Mouse (Mus musculus) erythroblast, embryonic 14.5 days (primary cell): ENCODE data around the gene Zfp804a. TPM values are rescaled to one million over a fixed set of nuclear protein-coding genes. Genes with fewer than 3 reads are reported as not detected.

ENCODE experiments used
- H3K27me3 ChIP-seq: 2 replicates; pipeline ENCODE4 v1.6.1; 2012; ENCODE audit warnings: inconsistent platforms; ENCODE audit not compliant: control insufficient read depth
- H3K36me3 ChIP-seq: 2 replicates; pipeline ENCODE4 v1.6.1; 2012; ENCODE audit warnings: mild to moderate bottlenecking, inconsistent platforms; ENCODE audit not compliant: control insufficient read depth
- H3K4me1 ChIP-seq: 2 replicates; pipeline ENCODE4 v1.6.1; 2012; ENCODE audit warnings: inconsistent platforms; ENCODE audit not compliant: control insufficient read depth
- H3K4me3 ChIP-seq: replicated peaks from 2 replicates; pipeline ENCODE3; 2012; ENCODE audit warnings: moderate library complexity, mild to moderate bottlenecking, inconsistent platforms
- H3K9me3 ChIP-seq: 2 replicates; pipeline ENCODE4 v1.6.1; 2012; ENCODE audit warnings: low read length, inconsistent platforms, mixed read lengths; ENCODE audit not compliant: control insufficient read depth
- GATA1 ChIP-seq: IDR thresholded peaks from 2 replicates; pipeline ENCODE4 v1.6.1; 2012; ENCODE audit warnings: low read length, inconsistent platforms, mixed read lengths
- TAL1 ChIP-seq: IDR thresholded peaks from 3 replicates; pipeline ENCODE4 v1.6.1; 2012; ENCODE audit warnings: low read length, inconsistent platforms, mixed read lengths
- polyA plus RNA-seq: library from polyadenylated mRNA; stranded (reverse); fragments of >175 nt; gene quantifications from 2 replicates; pipeline ENCODE4 v1.2.3, GENCODE M21; 2012

Zfp804a gene
- polyA plus RNA-seq, 1 experiment = not detected

DNA sequence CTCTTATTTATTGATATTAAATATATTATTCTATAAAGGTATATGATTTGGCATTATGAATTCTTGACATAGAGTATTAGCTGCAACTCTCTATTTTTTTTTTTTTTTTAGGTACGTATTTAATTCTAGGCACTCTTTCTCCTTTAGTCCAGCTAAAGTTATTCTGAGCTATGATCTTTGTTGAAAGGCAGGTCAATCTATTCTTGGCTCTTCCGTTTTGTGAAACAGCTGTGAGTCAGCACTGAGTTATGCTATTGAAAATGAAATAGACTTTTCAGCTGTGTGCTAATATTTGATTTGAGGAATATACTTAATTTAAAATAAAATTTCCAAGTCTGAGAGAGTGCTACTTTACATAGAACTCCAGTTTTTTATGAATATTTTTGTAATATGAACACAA is 164.9 kb downstream of the Zfp804a start:
- Histone ChIP-seq H3K27me3 (no peaks in the 10 kb centered on the region), H3K4me1 (no peaks in the 10 kb centered on the region), H3K9me3 (no peaks in the 10 kb centered on the region), H3K36me3 (no peaks in the 10 kb centered on the region), H3K4me3 (no peak overlapping the region)
- TF ChIP-seq TAL1 = no peak
- TF ChIP-seq GATA1 = no peak

DNA sequence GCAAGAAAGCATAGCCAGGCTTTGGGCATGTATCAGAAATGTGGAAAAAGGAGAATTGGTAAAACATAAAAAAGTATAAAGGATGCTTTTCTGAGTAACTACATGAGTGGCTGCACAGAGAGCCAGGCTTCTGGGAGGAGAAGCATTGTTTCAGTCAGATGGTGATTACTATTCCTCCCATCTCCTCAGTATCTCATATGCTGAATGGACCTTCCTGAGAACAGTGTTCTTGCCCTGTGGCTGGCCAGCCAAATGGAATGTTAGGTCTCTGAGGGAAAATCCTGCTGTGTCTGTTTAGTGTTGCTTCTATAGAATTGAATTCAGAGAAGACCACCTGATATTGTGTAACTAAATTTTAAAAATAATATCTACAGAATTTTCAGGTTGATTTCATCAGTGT is 193.0 kb downstream of the Zfp804a start:
- TF ChIP-seq GATA1 = no peak
- no peak for TF ChIP-seq TAL1
- H3K36me3 ChIP-seq = no peaks in the 10 kb centered on the region
- H3K4me3 ChIP-seq = no peak overlapping the region

DNA sequence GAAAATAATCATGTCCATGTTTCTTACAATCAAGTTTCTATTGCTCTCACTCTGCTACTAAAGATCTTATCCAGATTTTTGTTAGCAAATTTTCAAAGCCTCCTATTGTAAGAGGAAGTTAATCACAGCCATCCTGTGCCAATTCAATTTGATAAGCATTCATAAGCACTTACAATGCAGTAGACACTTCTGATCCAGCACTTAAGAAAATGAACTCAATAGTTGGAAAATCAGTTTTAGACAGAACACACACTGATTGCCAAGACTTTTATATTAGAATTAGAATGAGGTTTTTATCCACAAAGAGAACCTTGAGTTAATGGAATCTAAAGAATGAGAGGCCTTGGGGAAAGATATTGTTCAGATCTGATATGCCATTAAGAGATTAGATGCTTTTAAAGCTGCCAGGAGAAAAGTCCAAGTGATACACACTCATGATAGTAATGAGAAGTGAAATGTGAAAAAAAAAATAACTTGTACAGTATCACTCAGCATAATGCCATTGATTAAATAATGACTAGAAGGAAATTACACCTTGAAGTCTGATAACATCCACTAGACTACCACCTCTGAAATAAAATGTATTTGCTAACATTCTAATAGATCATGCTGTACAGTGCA is 194.0 kb downstream of the Zfp804a start:
- Histone ChIP-seq H3K4me3 (no peak overlapping the region), H3K36me3 (no peaks in the 10 kb centered on the region), H3K9me3 (no peaks in the 10 kb centered on the region), H3K4me1 (no peaks in the 10 kb centered on the region), H3K27me3 (no peaks in the 10 kb centered on the region)
- TF ChIP-seq GATA1 = no peak

More for the DNA sequence above, 193.0 kb downstream of the Zfp804a start:
- H3K4me1 ChIP-seq = no peaks in the 10 kb centered on the region
- H3K9me3 ChIP-seq = no peaks in the 10 kb centered on the region
- H3K27me3 ChIP-seq = no peaks in the 10 kb centered on the region

DNA sequence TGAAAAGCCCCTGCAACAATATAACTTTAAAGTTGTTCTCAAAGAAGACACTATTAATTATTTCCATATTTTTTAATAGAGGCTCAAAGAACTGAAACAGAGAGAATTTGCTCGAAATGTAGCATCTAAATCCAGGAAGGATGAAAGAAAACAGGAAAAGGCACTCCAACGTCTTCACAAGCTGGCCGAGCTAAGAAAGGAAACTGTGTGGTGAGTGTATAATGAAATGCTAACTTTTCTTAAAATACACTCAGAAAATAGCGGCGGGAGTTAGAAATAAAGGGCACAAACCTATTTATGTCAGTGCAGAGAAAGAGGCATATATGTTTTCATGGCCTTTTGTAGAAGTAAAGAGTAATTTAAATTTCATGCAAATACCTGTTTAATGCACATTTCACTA is 200.4 kb downstream of the Zfp804a start:
- peaks cover 2% of the 10 kb centered on the region; the same call in 1 of the 2 replicates for H3K9me3 ChIP-seq
- no peaks in the 10 kb centered on the region for H3K4me1 ChIP-seq
- no peaks in the 10 kb centered on the region for H3K36me3 ChIP-seq
- no peaks in the 10 kb centered on the region for H3K27me3 ChIP-seq
- no peak for TF ChIP-seq TAL1
- TF ChIP-seq GATA1 = no peak
- no peak overlapping the region for H3K4me3 ChIP-seq

DNA sequence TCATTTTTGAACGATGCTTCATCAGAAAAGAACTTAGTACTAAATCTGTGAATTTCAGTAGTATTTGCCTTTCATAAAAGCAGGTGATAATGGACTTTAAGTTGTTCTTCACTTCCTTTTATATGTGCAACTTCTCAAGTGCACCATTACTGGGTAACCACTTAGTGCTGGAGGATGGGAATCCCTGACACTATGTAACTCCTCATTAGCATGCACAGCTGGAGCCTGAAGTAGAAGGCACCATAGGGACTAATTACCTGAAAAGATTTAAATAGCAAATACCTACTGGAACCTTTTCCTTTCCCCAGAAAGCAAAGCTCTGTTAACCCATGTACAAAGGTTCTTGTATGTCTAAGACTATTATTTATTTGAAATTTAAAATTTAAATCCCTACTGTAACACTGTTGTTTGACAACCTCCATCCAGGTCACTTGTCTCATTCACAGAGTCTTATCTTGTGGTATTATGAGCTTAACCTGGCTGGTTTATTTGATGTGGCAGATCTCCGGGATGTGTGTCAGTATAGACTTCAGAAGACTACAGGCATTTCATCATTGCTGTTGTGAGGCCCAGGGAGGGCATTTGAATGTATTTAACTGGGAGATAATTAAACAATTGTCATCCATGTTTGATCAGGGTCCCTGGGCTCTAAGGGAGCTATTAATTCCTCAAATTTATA is 229.7 kb downstream of the Zfp804a start:
- Histone ChIP-seq H3K4me3 (no peak overlapping the region), H3K36me3 (no peaks in the 10 kb centered on the region), H3K4me1 (no peaks in the 10 kb centered on the region), H3K27me3 (no peaks in the 10 kb centered on the region), H3K9me3 (no peaks in the 10 kb centered on the region)
- TF ChIP-seq GATA1 = no peak
- TF ChIP-seq TAL1 = no peak

DNA sequence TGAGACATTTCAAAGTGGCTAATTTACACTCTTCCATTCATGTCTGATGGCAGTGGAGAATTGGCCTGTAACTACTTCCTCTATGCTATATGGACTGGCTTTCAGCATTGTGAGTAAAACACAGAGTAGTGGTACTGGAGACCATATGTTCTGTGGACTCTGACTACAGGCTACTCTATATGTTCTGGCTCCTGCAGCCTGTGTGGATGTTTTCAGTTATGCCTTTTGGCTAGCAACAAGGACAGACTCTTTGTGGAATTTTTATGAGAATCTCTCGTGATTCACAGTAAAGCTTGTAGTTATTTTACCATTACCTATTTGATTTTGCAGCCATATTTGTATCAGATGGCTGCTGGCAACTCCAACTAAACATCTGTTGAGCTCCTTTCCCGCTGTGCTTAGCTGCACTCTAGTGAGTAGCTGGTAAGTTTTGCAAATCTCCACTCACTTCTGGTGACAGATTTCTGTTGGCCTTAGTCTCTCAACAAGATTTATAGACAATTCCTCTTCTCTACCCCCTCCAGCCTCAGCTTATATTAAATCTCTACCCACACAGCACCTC is 242.0 kb downstream of the Zfp804a start:
- no peak for TF ChIP-seq GATA1
- TF ChIP-seq TAL1 = no peak

More for the DNA sequence above, 242.0 kb downstream of the Zfp804a start:
- no peak overlapping the region for H3K4me3 ChIP-seq
- H3K4me1 ChIP-seq = no peaks in the 10 kb centered on the region
- H3K9me3 ChIP-seq = no peaks in the 10 kb centered on the region; the same call in 1 of the 2 replicates
- H3K36me3 ChIP-seq = no peaks in the 10 kb centered on the region
- no peaks in the 10 kb centered on the region for H3K27me3 ChIP-seq
